Comparison of ENCODE assay signal across 30 mouse cellular contexts in genomic region chr10:82824541-82824940, GRCm38 (mm10). TPM values are rescaled to one million over a fixed set of nuclear protein-coding genes. Genes with fewer than 3 reads are reported as not detected.
A peak's percentile ranks its signal among the peaks of the same experiment; 100 is the strongest.
DNase-seq lines count a peak whose midpoint lies in the region; ATAC-seq and TF ChIP-seq lines count a peak whose summit lies in the region.
"Had no signal": no experiment of that assay in that cellular context is flagged by ENCODE, and none has a peak within 500 bp of the region (broad histone marks: within the 10 kb centered on the region; RNA-seq: fewer than 3 reads in every experiment).

No protein-coding gene starts in this region.

- peak overlapping the region; percentile 29 for H3K4me2 ChIP-seq in heart, embryonic 12.5 days
- no peak overlapping the region for H3K4me2 ChIP-seq in stomach, embryonic 16.5 days (ENCODE audit: low read depth, low read length)
- H3K4me2 ChIP-seq in stomach, postnatal 0 days (replicated peaks; ENCODE audit: low read depth): no peak overlapping the region
- H3K4me2 ChIP-seq: hindbrain, embryonic 13.5 days; liver, embryonic 12.5 days; neural tube, embryonic 15.5 days had no signal

- H3K9ac ChIP-seq in heart, embryonic 12.5 days: no peak overlapping the region
- no peak overlapping the region for H3K9ac ChIP-seq in stomach, embryonic 16.5 days (ENCODE audit: low read length)
- no peak overlapping the region for H3K9ac ChIP-seq in stomach, postnatal 0 days (ENCODE audit: low read length)
- H3K9ac ChIP-seq: hindbrain, embryonic 13.5 days; liver, embryonic 12.5 days; liver, postnatal 0 days; neural tube, embryonic 15.5 days had no signal

- H3K4me1 ChIP-seq in heart, embryonic 12.5 days (replicated peaks): no peaks in the 10 kb centered on the region
- no peaks in the 10 kb centered on the region for H3K4me1 ChIP-seq in stomach, embryonic 16.5 days (ENCODE audit: control insufficient read depth, insufficient read depth, low read length)
- no peaks in the 10 kb centered on the region for H3K4me1 ChIP-seq in stomach, postnatal 0 days (replicated peaks; ENCODE audit: control insufficient read depth, insufficient read depth)
- H3K4me1 ChIP-seq: liver, embryonic 12.5 days had no signal

- DNase-seq in adrenal gland, adult 8-10 months: peak; percentile 39
- no peak for DNase-seq in adrenal gland, postnatal 4 days (ENCODE audit: low spot score in 2 of 2)
- DNase-seq in heart, adult 8-10 months (ENCODE audit: low spot score): no peak
- DNase-seq in stomach, postnatal 0 days (ENCODE audit: low spot score): no peak
- DNase-seq in thymus, postnatal 10 days (ENCODE audit: low spot score in 2 of 2): no peak
- DNase-seq: cerebellum, adult 18-20 months; cerebellum, postnatal 10 days; gastrocnemius, postnatal 10 days; heart, postnatal 4 days; kidney, adult 8-10 months; kidney, postnatal 4 days; layer of hippocampus, postnatal 36 days; left cerebral cortex, postnatal 4 days; liver, postnatal 0 days; midbrain, embryonic 14.5 days; retina, postnatal 1 day; right cerebral cortex, postnatal 14 days; thymus, postnatal 25 days had no signal

- H3K9me3 ChIP-seq in heart, embryonic 12.5 days (replicated peaks): no peaks in the 10 kb centered on the region
- no peaks in the 10 kb centered on the region for H3K9me3 ChIP-seq in stomach, embryonic 16.5 days (replicated peaks; ENCODE audit: control insufficient read depth, low read length)
- H3K9me3 ChIP-seq in stomach, postnatal 0 days (ENCODE audit: control insufficient read depth, low read length): no peaks in the 10 kb centered on the region
- H3K9me3 ChIP-seq: hindbrain, embryonic 13.5 days; liver, embryonic 12.5 days; neural tube, embryonic 15.5 days had no signal

- no peak for TF ChIP-seq CTCF in stomach, postnatal 0 days (IDR thresholded peaks at IDR 0.05; ENCODE audit: low read depth)

- H3K36me3 ChIP-seq in heart, embryonic 12.5 days: no peaks in the 10 kb centered on the region
- H3K36me3 ChIP-seq in stomach, embryonic 16.5 days (ENCODE audit: control insufficient read depth, insufficient read depth, low read length): no peaks in the 10 kb centered on the region
- H3K36me3 ChIP-seq in stomach, postnatal 0 days (ENCODE audit: control insufficient read depth, insufficient read depth, low read length): no peaks in the 10 kb centered on the region
- H3K36me3 ChIP-seq: hindbrain, embryonic 13.5 days; liver, embryonic 12.5 days; neural tube, embryonic 15.5 days had no signal

- no peak for ATAC-seq in heart, embryonic 12.5 days (ENCODE audit: insufficient number of reproducible peaks, low FRiP score)
- peak; percentile 44; the same call in 1 of the 2 replicates for ATAC-seq in stomach, embryonic 16.5 days (ENCODE audit: insufficient read depth, low FRiP score)
- ATAC-seq in stomach, postnatal 0 days (ENCODE audit: low FRiP score, low TSS enrichment): no peak
- ATAC-seq in megakaryocyte-erythroid progenitor cell, adult 5-6 weeks (replicated peaks; ENCODE audit: low FRiP score, low TSS enrichment, poor library complexity, severe bottlenecking): no peak
- ATAC-seq: activated CD4-positive, CD25-positive, alpha-beta regulatory T cell, adult 4 months; forebrain, embryonic 16.5 days; intestine, embryonic 16.5 days; liver, embryonic 12.5 days; liver, postnatal 0 days had no signal

- no peak overlapping the region for H3K27ac ChIP-seq in heart, embryonic 12.5 days (ENCODE audit: poor library complexity, severe bottlenecking)
- H3K27ac ChIP-seq in stomach, embryonic 16.5 days (ENCODE audit: low read length): no peak overlapping the region
- H3K27ac ChIP-seq in stomach, postnatal 0 days (replicated peaks): no peak overlapping the region
- H3K27ac ChIP-seq: hindbrain, embryonic 13.5 days; kidney, postnatal 0 days; liver, embryonic 12.5 days; macrophage; neural tube, embryonic 15.5 days had no signal

- no peaks in the 10 kb centered on the region for H3K27me3 ChIP-seq in heart, embryonic 12.5 days (replicated peaks)
- H3K27me3 ChIP-seq in stomach, embryonic 16.5 days (ENCODE audit: control insufficient read depth, insufficient read depth, low read length): no peaks in the 10 kb centered on the region
- no peaks in the 10 kb centered on the region for H3K27me3 ChIP-seq in stomach, postnatal 0 days (ENCODE audit: control insufficient read depth, insufficient read depth, low read length)
- H3K27me3 ChIP-seq: hindbrain, embryonic 13.5 days; liver, embryonic 12.5 days; neural tube, embryonic 15.5 days had no signal

- TF ChIP-seq EP300 in stomach, postnatal 0 days (optimal IDR thresholded peaks at IDR 0.05): no peak

- no peak overlapping the region for H3K4me3 ChIP-seq in heart, embryonic 12.5 days
- H3K4me3 ChIP-seq in stomach, embryonic 16.5 days (replicated peaks; ENCODE audit: low read length): no peak overlapping the region
- no peak overlapping the region for H3K4me3 ChIP-seq in stomach, postnatal 0 days (ENCODE audit: low read depth, low read length)
- H3K4me3 ChIP-seq: erythroblast, embryonic 14.5 days; hindbrain, embryonic 13.5 days; liver, embryonic 12.5 days; neural tube, embryonic 15.5 days had no signal

- WGBS in heart, embryonic 12.5 days: 29% methylated on average over 10 of the region's 10 CpGs
- 59% methylated on average over 10 of the region's 10 CpGs for WGBS in stomach, embryonic 16.5 days
- 56% methylated on average over 10 of the region's 10 CpGs for WGBS in stomach, postnatal 0 days

RNA-seq across cellular contexts. Expression of gene Txnrd1, which starts 9.2 kb away (rescaled TPM):
- 100 to 1,000 TPM in 2 of 4 experiments, 10 to 100 TPM in 2; 75.8 to 107 (median 91.5) TPM for total RNA-seq in adrenal gland, adult 8-10 months (2022)
- 100 to 1,000 TPM in 1 of 2 experiments, 10 to 100 TPM in 1; 93.9 to 109 TPM for total RNA-seq in adrenal gland, postnatal 4 days (2021)
- polyA plus RNA-seq in heart, embryonic 12.5 days (2016; fragmentation: Nextera tagmentation; extraction: Ambion mirVana): 90.9 and 92.6 TPM in 2 replicates
- 10 to 100 TPM; 57.3 to 65.7 (median 59.4) TPM for total RNA-seq in heart, adult 8-10 months (2022)
- 77.4 and 79.4 TPM in 2 replicates for polyA plus RNA-seq in stomach, embryonic 16.5 days (2015; fragmentation: Nextera tagmentation; extraction: Ambion mirVana)
- 61.9 TPM in 2 replicates for polyA plus RNA-seq in stomach, postnatal 0 days (2015; fragmentation: Nextera tagmentation; extraction: Ambion mirVana)
- total RNA-seq in megakaryocyte-erythroid progenitor cell, adult 5-6 weeks (2014; fragmentation: Nextera tagmentation): 49.0 and 54.4 TPM in 2 replicates
- total RNA-seq in megakaryocyte-erythroid progenitor cell, adult 5-6 weeks (2017): 88.2 and 94.7 TPM in 2 replicates

RNA-seq across cellular contexts. Expression of gene Eid3, which starts 41.9 kb away (rescaled TPM):
- total RNA-seq in adrenal gland, adult 8-10 months (2022): 1 to 10 TPM; 1.5 to 3.5 (median 3.0) TPM
- total RNA-seq in adrenal gland, postnatal 4 days (2021): 1 to 10 TPM; 4.1 to 5.8 TPM
- polyA plus RNA-seq in heart, embryonic 12.5 days (2016; fragmentation: Nextera tagmentation; extraction: Ambion mirVana): 0.31 and 0.39 TPM in 2 replicates
- 1 to 10 TPM in 1 of 4 experiments, under 1 TPM in 3; 0.40 to 1.9 (median 0.58) TPM for total RNA-seq in heart, adult 8-10 months (2022)
- 0.40 and 0.46 TPM in 2 replicates for polyA plus RNA-seq in stomach, embryonic 16.5 days (2015; fragmentation: Nextera tagmentation; extraction: Ambion mirVana)
- polyA plus RNA-seq in stomach, postnatal 0 days (2015; fragmentation: Nextera tagmentation; extraction: Ambion mirVana): 0.36 and 0.38 TPM in 2 replicates
- total RNA-seq in megakaryocyte-erythroid progenitor cell, adult 5-6 weeks (2014; fragmentation: Nextera tagmentation): 3.6 and 7.4 TPM in 2 replicates
- total RNA-seq in megakaryocyte-erythroid progenitor cell, adult 5-6 weeks (2017): 3.9 TPM in 1 of 2 replicates, not detected in the other
- polyA plus RNA-seq: liver, postnatal 0 days had no signal
